Mouse (Mus musculus) forebrain, postnatal 0 days (tissue): ENCODE measurements around the gene Ppp1r12c. TPM values are rescaled to one million over a fixed set of nuclear protein-coding genes. Genes with fewer than 3 reads are reported as not detected.
A peak's percentile ranks its signal among the peaks of the same experiment; 100 is the strongest.

ENCODE experiments used
- ATAC-seq: fragments of 200-750 bp; cut with Nextera tagmentation; 2 replicates; pipeline ENCODE4 v1.8.0; 2017; ENCODE audit warnings: mild to moderate bottlenecking, moderate library complexity
- DNase-seq: peaks from one replicate; pipeline ENCODE4 v3.0.0-alpha.2; 2015
- H3K27ac ChIP-seq: fragments of 300-500 bp; sonication (generic); 2 replicates; pipeline ENCODE4 v1.5.1; 2014; ENCODE audit warnings: low read depth, mild to moderate bottlenecking, antibody characterized with exemption, low read length, moderate library complexity, mixed read lengths
- H3K27me3 ChIP-seq: fragments of 300-500 bp; sonication (generic); 2 replicates; pipeline ENCODE4 v1.6.1; 2014; ENCODE audit warnings: mild to moderate bottlenecking, low read length, mixed read lengths; ENCODE audit not compliant: insufficient read depth
- H3K36me3 ChIP-seq: fragments of 300-500 bp; sonication (generic); 2 replicates; pipeline ENCODE4 v1.6.1; 2014; ENCODE audit warnings: mild to moderate bottlenecking, moderate library complexity; ENCODE audit not compliant: insufficient read depth
- H3K4me1 ChIP-seq: fragments of 300-500 bp; sonication (generic); 2 replicates; pipeline ENCODE4 v1.6.1; 2014; ENCODE audit warnings: antibody characterized with exemption; ENCODE audit not compliant: insufficient read depth
- H3K4me2 ChIP-seq: fragments of 300-500 bp; sonication (generic); 2 replicates; pipeline ENCODE4 v1.6.1; 2014; ENCODE audit warnings: low read depth, mild to moderate bottlenecking, moderate library complexity
- H3K4me3 ChIP-seq: fragments of 300-500 bp; sonication (generic); 2 replicates; pipeline ENCODE4 v1.5.1; 2014; ENCODE audit warnings: low read depth, low read length, mixed read lengths
- H3K9ac ChIP-seq: fragments of 300-500 bp; sonication (generic); 2 replicates; pipeline ENCODE4 v1.6.1; 2014; ENCODE audit warnings: mild to moderate bottlenecking
- H3K9me3 ChIP-seq: fragments of 300-500 bp; sonication (generic); 2 replicates; pipeline ENCODE4 v1.6.1; 2016; ENCODE audit warnings: low read length
- CTCF ChIP-seq: sonication (generic); IDR thresholded peaks from 2 replicates; pipeline ENCODE4 v1.5.1; 2016; ENCODE audit warnings: antibody characterized with exemption, control low read depth, low read depth
- WGBS: fragments of 180-500 bp; shearing (Covaris S2); extraction: QIAGEN DNeasy Blood & Tissue Kit; methylation state at CpG from one replicate; pipeline ENCODE4 v1.1.7; 2014; 5-methylcytosine and 5-hydroxymethylcytosine counted together
- polyA plus RNA-seq: library from polyadenylated mRNA; unstranded; fragments of >200 nt; fragmentation: Nextera tagmentation; extraction: Ambion mirVana; gene quantifications from 2 replicates; pipeline ENCODE4 v1.2.1, GENCODE M21; 2015
- total RNA-seq: library from RNA; depleted of rRNA; stranded (reverse); fragments of >200 nt; gene quantifications from 2 replicates; pipeline ENCODE4 v1.2.3, GENCODE M21; 2014

Gene Ppp1r12c
- total and polyA plus RNA-seq, 2 experiments from 2014 or later, result 35.1 to 94.2 TPM

- Histone ChIP-seq H3K4me1 (0 out of 2 replicates have a peak, but pooled peaks cover 2% of the 10 kb centered on the region), H3K4me2 (no peak overlapping the region), H3K27ac (no peak overlapping the region), H3K9ac (no peak overlapping the region), H3K27me3 (peaks cover 13% of the 10 kb centered on the region), H3K4me3 (no peak overlapping the region), H3K36me3 (no peaks in the 10 kb centered on the region), H3K9me3 (no peaks in the 10 kb centered on the region)
- DNase-seq, result no peak
- WGBS, result 8% methylated on average over 19 of the region's 19 CpGs
- ATAC-seq, result no peak
- TF ChIP-seq CTCF, result no peak
These were observed 27.5 kb downstream of the Ppp1r12c start for GRCm38 (mm10) chr7:4473940-4474339.

GRCm38 (mm10) chr7:4471179-4471555, 30.3 kb downstream of the Ppp1r12c start:
- Histone ChIP-seq H3K4me2 (peak overlapping the region; percentile 74), H3K9ac (peak overlapping the region; percentile 57), H3K4me1 (no peaks in the 10 kb centered on the region), H3K27ac (no peak overlapping the region), H3K36me3 (no peaks in the 10 kb centered on the region), H3K4me3 (peak overlapping the region; percentile 56), H3K27me3 (peaks cover 13% of the 10 kb centered on the region), H3K9me3 (no peaks in the 10 kb centered on the region)
- peak; percentile 86 for TF ChIP-seq CTCF
- 2% methylated on average over 24 of the region's 24 CpGs for WGBS
- ATAC-seq (peak; percentile 90), DNase-seq (peak; percentile 90)

GRCm38 (mm10) chr7:4470275-4471178, 31.0 kb downstream of the Ppp1r12c start:
- DNase-seq (peak; percentile 76), ATAC-seq (peak; percentile 58)
- Histone ChIP-seq H3K9ac (peak overlapping the region; percentile 57), H3K4me1 (no peaks in the 10 kb centered on the region), H3K36me3 (no peaks in the 10 kb centered on the region), H3K27ac (peak overlapping the region; percentile 41; the same call in 1 of the 2 replicates), H3K4me3 (peak overlapping the region; percentile 56), H3K9me3 (no peaks in the 10 kb centered on the region), H3K4me2 (peak overlapping the region; percentile 74), H3K27me3 (peaks cover 13% of the 10 kb centered on the region)
- TF ChIP-seq CTCF, result no peak
- WGBS, result 3% methylated on average over 35 of the region's 35 CpGs

- no peak overlapping the region for H3K9ac ChIP-seq
- no peaks in the 10 kb centered on the region for H3K4me1 ChIP-seq
- peaks cover 13% of the 10 kb centered on the region for H3K27me3 ChIP-seq
- DNase-seq (no peak), ATAC-seq (no peak)
- 67% methylated on average over 3 of the region's 3 CpGs for WGBS
- no peak for TF ChIP-seq CTCF
- H3K9me3 ChIP-seq, result no peaks in the 10 kb centered on the region
- H3K36me3 ChIP-seq, result no peaks in the 10 kb centered on the region
- H3K4me3 ChIP-seq, result no peak overlapping the region
- no peak overlapping the region for H3K27ac ChIP-seq
- H3K4me2 ChIP-seq, result no peak overlapping the region
These were observed 33.7 kb downstream of the Ppp1r12c start for GRCm38 (mm10) chr7:4467801-4468200.

- no peak overlapping the region for H3K9ac ChIP-seq
- 16% methylated on average over 12 of the region's 12 CpGs for WGBS
- H3K27ac ChIP-seq, result no peak overlapping the region
- no peak for DNase-seq
- no peaks in the 10 kb centered on the region for H3K36me3 ChIP-seq
- no peaks in the 10 kb centered on the region for H3K27me3 ChIP-seq
- no peak overlapping the region for H3K4me3 ChIP-seq
- no peak for TF ChIP-seq CTCF
- no peaks in the 10 kb centered on the region for H3K9me3 ChIP-seq
- H3K4me1 ChIP-seq, result no peaks in the 10 kb centered on the region
- ATAC-seq, result no peak
- no peak overlapping the region for H3K4me2 ChIP-seq
These were observed 37.2 kb downstream of the Ppp1r12c start for GRCm38 (mm10) chr7:4464194-4464824.

GRCm38 (mm10) chr7:4460576-4461434, 40.7 kb downstream of the Ppp1r12c start, which contains the start of gene Eps8l1:
TSS of gene Eps8l1 (plus strand) at chr7:4460674.
- H3K9ac ChIP-seq, result 0 out of 2 replicates have a peak within 1 kb of the TSS, but pooled peaks have one; percentile 28
- DNase-seq, result no peak
- no peaks in the 10 kb centered on the region for H3K27me3 ChIP-seq
- no peak within 1 kb of the TSS; the same call in 1 of the 2 replicates for H3K27ac ChIP-seq
- 51% methylated on average over 12 of the region's 16 CpGs for WGBS
- H3K4me1 ChIP-seq, result no peaks in the 10 kb centered on the region
- H3K4me2 ChIP-seq, result peak within 1 kb of the TSS; percentile 43
- peak; percentile 59 for ATAC-seq
- TF ChIP-seq CTCF, result no peak
- H3K9me3 ChIP-seq, result no peaks in the 10 kb centered on the region
- H3K4me3 ChIP-seq, result peak within 1 kb of the TSS; percentile 21; the same call in 1 of the 2 replicates
- no peaks in the 10 kb centered on the region for H3K36me3 ChIP-seq
